Mouse (Mus musculus) ES-Bruce4 (cell line): ENCODE measurements around the gene Trmt1.

ENCODE experiments used
- CTCF ChIP-seq: IDR thresholded peaks from one replicate; pipeline ENCODE4 v1.8.1; 2011; ENCODE audit warnings: low read depth, low read length
- EP300 ChIP-seq: IDR thresholded peaks from 2 replicates; pipeline ENCODE4 v1.6.1; 2011; ENCODE audit warnings: low read depth, low read length; ENCODE audit not compliant: insufficient read depth
- POLR2A ChIP-seq: IDR thresholded peaks from one replicate; pipeline ENCODE4 v1.8.1; 2011; ENCODE audit warnings: low read length; ENCODE audit not compliant: insufficient read depth

DNA sequence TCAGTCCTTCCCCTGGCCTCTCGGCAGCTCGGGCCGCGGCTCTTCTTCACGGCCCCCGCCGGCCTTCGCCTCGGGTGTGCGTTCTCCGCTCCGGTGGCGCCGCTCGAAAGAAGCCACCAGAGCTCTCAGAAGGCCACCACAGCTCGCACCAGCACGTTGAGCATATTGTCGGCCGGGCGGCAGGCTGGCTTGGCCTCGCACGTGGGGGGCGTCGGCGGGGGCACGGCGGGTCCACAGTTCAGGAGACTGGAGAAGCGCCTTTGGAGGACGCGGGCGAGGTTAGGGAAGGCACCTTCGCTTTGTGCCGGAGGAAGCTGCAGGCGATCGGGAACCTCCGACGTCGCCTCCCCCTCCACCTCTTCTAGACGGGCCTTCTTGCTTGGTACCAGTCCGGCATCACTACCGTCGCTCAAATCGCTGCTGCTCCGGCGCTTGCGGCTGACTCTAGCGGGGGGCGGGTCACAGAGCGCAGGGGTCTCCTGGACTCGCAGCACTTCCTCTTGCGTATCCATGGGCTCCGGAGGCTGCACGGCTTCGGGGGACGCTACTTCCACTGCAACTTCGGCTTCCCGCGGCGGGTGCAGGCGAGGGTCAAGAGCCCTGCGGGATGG lies 24.0 kb upstream of the Trmt1 start:
- TF ChIP-seq POLR2A (no peak), CTCF (no peak), EP300 (no peak)
